Mouse (Mus musculus): ENCODE measurements around the gene Ankrd54. TPM values are rescaled to one million over a fixed set of nuclear protein-coding genes. Genes with fewer than 3 reads are reported as not detected.

Ankrd54 gene
- polyA plus RNA-seq, 1 experiment from 2014 or later = 57.7 TPM

DNA sequence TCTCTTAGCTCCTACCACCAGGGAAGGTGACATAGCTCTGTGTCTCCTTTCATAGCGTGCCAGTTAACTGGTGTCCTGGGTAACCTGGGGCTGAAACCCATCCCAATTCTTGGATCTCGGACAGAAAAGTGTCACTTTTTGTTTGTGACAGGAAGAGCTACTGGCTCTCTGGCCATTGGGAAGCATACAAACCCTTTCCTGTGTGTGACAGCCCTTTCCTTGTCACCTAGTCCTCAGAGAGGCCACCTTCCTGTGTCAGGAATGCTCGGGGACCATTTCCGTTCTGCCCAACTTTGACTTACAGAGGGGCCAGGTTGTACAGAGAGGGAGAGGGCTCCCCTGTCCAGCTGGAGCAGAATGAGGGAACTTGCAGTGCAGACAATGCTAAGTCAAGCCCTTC, 36.8 kb upstream of the Ankrd54 start:
- H3K4me1 ChIP-seq = peaks cover 37% of the 10 kb centered on the region
- H3K36me3 ChIP-seq = peaks cover 19% of the 10 kb centered on the region
- H3K27me3 ChIP-seq = no peaks in the 10 kb centered on the region
- H3K4me3 ChIP-seq = no peak overlapping the region
- H3K9me3 ChIP-seq = no peaks in the 10 kb centered on the region
- no peak overlapping the region for H3K9ac ChIP-seq
- no peak overlapping the region for H3K4me2 ChIP-seq
- WGBS = 61% methylated on average over 4 of the region's 4 CpGs
- H3K27ac ChIP-seq = peak overlapping the region; percentile 83; the same call in 1 of the 2 replicates
- no peak for ATAC-seq (ENCODE audit: insufficient number of reproducible peaks, insufficient read depth, low FRiP score, low TSS enrichment, low read depth)

DNA sequence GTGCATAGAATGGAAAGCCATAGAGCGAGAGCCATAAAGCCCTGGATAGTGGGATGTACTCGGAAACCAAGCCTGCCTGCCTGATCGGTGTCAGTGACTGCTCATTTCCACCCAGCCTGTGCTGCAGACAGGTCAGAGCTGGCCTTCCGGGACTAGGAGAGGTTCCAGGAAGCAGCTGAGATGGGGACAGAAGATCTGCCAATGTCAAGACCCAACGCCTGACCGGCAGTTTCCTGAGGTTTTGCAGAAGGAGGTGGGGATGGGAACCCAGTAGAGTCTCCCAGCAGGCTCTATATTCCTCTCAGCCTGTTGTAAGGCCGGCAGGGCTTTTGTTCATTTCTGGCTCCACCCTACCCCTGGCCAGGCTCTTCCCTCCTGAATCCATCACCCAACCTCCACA, 36.2 kb upstream of the Ankrd54 start:
- Histone ChIP-seq H3K36me3 (peaks cover 25% of the 10 kb centered on the region), H3K9ac (no peak overlapping the region), H3K27ac (peak overlapping the region; percentile 83), H3K4me1 (peaks cover 37% of the 10 kb centered on the region), H3K4me3 (no peak overlapping the region), H3K9me3 (no peaks in the 10 kb centered on the region), H3K4me2 (no peak overlapping the region), H3K27me3 (no peaks in the 10 kb centered on the region)
- ATAC-seq (ENCODE audit: insufficient number of reproducible peaks, insufficient read depth, low FRiP score, low TSS enrichment, low read depth) = no peak
- 57% methylated on average over 7 of the region's 7 CpGs for WGBS

DNA sequence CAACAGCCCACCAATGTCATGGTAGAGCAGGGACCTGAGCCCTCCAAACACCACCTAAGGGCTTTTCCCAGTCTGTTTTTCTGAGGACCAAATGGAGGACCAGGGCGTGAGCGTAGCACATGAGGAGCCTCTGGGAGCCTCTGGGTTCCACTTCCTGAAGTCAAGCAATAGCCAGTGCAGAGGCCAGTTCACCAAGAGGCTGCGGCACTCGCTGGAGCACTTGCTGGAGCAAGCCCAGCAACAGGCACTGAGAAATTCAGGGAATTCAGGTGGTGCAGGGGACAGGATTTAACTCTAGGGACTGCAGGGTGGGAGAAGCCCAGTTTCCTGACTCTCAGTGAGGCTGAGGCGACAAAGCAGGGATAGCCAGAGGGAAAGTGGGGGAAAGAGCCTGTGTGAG, 35.5 kb upstream of the Ankrd54 start:
- no peak for ATAC-seq (ENCODE audit: insufficient number of reproducible peaks, insufficient read depth, low FRiP score, low TSS enrichment, low read depth)
- WGBS = 64% methylated on average over 5 of the region's 5 CpGs
- Histone ChIP-seq H3K9me3 (no peaks in the 10 kb centered on the region), H3K36me3 (peaks cover 31% of the 10 kb centered on the region), H3K4me1 (peaks cover 37% of the 10 kb centered on the region), H3K9ac (0 out of 2 replicates have a peak overlapping the region, but pooled peaks have one; percentile 0), H3K4me2 (no peak overlapping the region), H3K4me3 (no peak overlapping the region), H3K27ac (peak overlapping the region; percentile 83), H3K27me3 (no peaks in the 10 kb centered on the region)

GRCm38 (mm10) chr15:79097611-79098025, 34.9 kb upstream of the Ankrd54 start:
- 53% methylated on average over 6 of the region's 6 CpGs for whole genome bisulfite sequencing
- H3K9ac ChIP-seq = 0 out of 2 replicates have a peak overlapping the region, but pooled peaks have one; percentile 27
- peak overlapping the region; percentile 83 for H3K27ac ChIP-seq
- peak; percentile 28; the same call in 1 of the 2 replicates for ATAC-seq (ENCODE audit: insufficient number of reproducible peaks, insufficient read depth, low FRiP score, low TSS enrichment, low read depth)
- H3K9me3 ChIP-seq = no peaks in the 10 kb centered on the region
- H3K4me1 ChIP-seq = peaks cover 37% of the 10 kb centered on the region
- H3K36me3 ChIP-seq = peaks cover 37% of the 10 kb centered on the region
- H3K4me3 ChIP-seq = no peak overlapping the region
- peak overlapping the region; percentile 23; the same call in 1 of the 2 replicates for H3K4me2 ChIP-seq
- H3K27me3 ChIP-seq = no peaks in the 10 kb centered on the region

- no peak for ATAC-seq (ENCODE audit: insufficient number of reproducible peaks, insufficient read depth, low FRiP score, low TSS enrichment, low read depth)
These were observed 34.4 kb upstream of the Ankrd54 start for GRCm38 (mm10) chr15:79097135-79097534.

GRCm38 (mm10) chr15:79096556-79096955, 33.9 kb upstream of the Ankrd54 start:
- no peak for ATAC-seq (ENCODE audit: insufficient number of reproducible peaks, insufficient read depth, low FRiP score, low TSS enrichment, low read depth)
- peaks cover 48% of the 10 kb centered on the region for H3K36me3 ChIP-seq
- H3K9me3 ChIP-seq = no peaks in the 10 kb centered on the region
- H3K4me2 ChIP-seq = no peak overlapping the region
- peaks cover 31% of the 10 kb centered on the region for H3K4me1 ChIP-seq
- WGBS = 66% methylated on average over 3 of the region's 3 CpGs
- peak overlapping the region; percentile 11; the same call in 1 of the 2 replicates for H3K9ac ChIP-seq
- no peak overlapping the region for H3K4me3 ChIP-seq
- H3K27me3 ChIP-seq = no peaks in the 10 kb centered on the region
- peak overlapping the region; percentile 36; the same call in 1 of the 2 replicates for H3K27ac ChIP-seq

More at GRCm38 (mm10) chr15:79097135-79097534, 34.4 kb upstream of the Ankrd54 start:
- H3K4me1 ChIP-seq = peaks cover 37% of the 10 kb centered on the region
- 33% methylated on average over 2 of the region's 2 CpGs for WGBS
- H3K9me3 ChIP-seq = no peaks in the 10 kb centered on the region
- 0 out of 2 replicates have a peak overlapping the region, but pooled peaks have one; percentile 23 for H3K4me2 ChIP-seq
- H3K9ac ChIP-seq = no peak overlapping the region
- no peak overlapping the region for H3K4me3 ChIP-seq
- peaks cover 42% of the 10 kb centered on the region for H3K36me3 ChIP-seq
- H3K27me3 ChIP-seq = no peaks in the 10 kb centered on the region
- H3K27ac ChIP-seq = peak overlapping the region; percentile 83

DNA sequence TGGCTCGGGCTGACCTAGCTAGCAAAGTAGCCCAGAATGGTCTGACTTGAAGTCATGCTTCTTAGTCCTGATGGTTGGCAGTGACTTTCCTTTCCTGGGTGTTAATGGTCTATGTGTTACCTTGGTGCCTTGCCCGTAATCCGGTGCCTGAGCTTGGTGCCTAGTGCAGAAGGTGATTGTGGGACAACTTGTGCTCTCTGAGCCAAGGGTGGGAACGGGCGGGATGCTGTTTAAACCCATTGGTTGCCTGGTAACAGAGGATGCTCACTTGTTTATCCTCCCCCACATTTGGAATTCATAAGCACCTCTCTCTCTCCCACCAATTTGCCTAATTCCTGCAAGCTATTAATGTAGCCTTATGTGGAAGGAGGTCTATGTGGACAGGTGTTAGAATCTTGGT, 32.8 kb upstream of the Ankrd54 start:
- no peak overlapping the region for H3K9ac ChIP-seq
- H3K36me3 ChIP-seq = peaks cover 59% of the 10 kb centered on the region

DNA sequence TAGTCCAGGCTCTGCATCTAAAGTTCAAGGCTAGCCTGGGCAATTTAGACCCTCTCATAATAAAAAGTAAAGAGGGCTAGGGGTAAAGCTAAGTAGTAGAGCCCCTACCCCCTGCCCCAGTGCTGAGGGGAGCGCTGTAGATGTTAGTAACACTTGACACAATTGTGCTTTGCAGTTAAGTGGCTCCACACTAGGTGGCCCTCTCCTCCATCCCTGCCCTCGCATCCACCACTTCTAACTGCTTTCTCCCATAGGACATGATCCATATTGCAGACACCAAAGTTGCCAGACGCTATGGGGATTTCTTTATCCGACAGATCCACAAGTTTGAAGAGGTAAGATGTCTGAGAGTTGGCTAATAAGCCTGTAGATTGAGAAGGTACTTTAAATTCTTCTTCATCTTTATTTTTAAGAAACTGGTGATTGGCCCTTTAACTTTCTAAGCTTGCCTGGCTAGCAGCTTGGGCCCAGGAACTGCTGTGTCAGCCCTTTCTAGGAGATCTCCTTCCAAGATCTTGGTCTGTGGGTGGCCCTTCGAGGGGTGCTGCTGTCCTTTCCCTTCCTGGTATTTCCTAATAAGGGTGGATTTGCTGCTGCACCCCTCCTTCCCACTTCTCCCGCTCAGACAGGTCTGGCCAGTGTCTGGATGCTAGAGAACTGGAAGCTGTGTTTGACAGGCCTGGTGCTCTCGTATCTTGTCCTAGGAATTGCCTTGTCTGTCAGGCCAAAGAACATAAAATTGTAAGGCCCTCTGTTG, 30.6 kb upstream of the Ankrd54 start:
- Histone ChIP-seq H3K4me3 (no peak overlapping the region), H3K36me3 (peaks cover 80% of the 10 kb centered on the region), H3K9me3 (no peaks in the 10 kb centered on the region), H3K4me1 (peaks cover 10% of the 10 kb centered on the region; the same call in 1 of the 2 replicates), H3K4me2 (no peak overlapping the region), H3K27ac (no peak overlapping the region), H3K27me3 (no peaks in the 10 kb centered on the region), H3K9ac (no peak overlapping the region)
- WGBS = 69% methylated on average over 7 of the region's 7 CpGs
- ATAC-seq (ENCODE audit: insufficient number of reproducible peaks, insufficient read depth, low FRiP score, low TSS enrichment, low read depth) = no peak

More for the DNA sequence above, 32.8 kb upstream of the Ankrd54 start:
- Histone ChIP-seq H3K4me2 (no peak overlapping the region), H3K4me3 (no peak overlapping the region), H3K4me1 (peaks cover 23% of the 10 kb centered on the region; the same call in 1 of the 2 replicates), H3K27ac (no peak overlapping the region), H3K9me3 (no peaks in the 10 kb centered on the region), H3K27me3 (no peaks in the 10 kb centered on the region)
- 92% methylated on average over 5 of the region's 5 CpGs for WGBS
- no peak for ATAC-seq (ENCODE audit: insufficient number of reproducible peaks, insufficient read depth, low FRiP score, low TSS enrichment, low read depth)

- 95% methylated on average over 6 of the region's 6 CpGs for WGBS
- Histone ChIP-seq H3K9ac (0 out of 2 replicates have a peak overlapping the region, but pooled peaks have one; percentile 2), H3K4me2 (no peak overlapping the region), H3K4me3 (no peak overlapping the region), H3K27me3 (no peaks in the 10 kb centered on the region), H3K36me3 (peaks cover 88% of the 10 kb centered on the region), H3K4me1 (no peaks in the 10 kb centered on the region), H3K9me3 (no peaks in the 10 kb centered on the region), H3K27ac (no peak overlapping the region)
- no peak for ATAC-seq (ENCODE audit: insufficient number of reproducible peaks, insufficient read depth, low FRiP score, low TSS enrichment, low read depth)
These were observed 29.6 kb upstream of the Ankrd54 start for GRCm38 (mm10) chr15:79092284-79092683.

- Histone ChIP-seq H3K9me3 (no peaks in the 10 kb centered on the region), H3K36me3 (peaks cover 80% of the 10 kb centered on the region), H3K4me2 (no peak overlapping the region), H3K27ac (no peak overlapping the region), H3K4me3 (no peak overlapping the region), H3K9ac (no peak overlapping the region), H3K4me1 (peaks cover 16% of the 10 kb centered on the region), H3K27me3 (no peaks in the 10 kb centered on the region)
- 95% methylated on average over 7 of the region's 7 CpGs for WGBS
- ATAC-seq (ENCODE audit: insufficient number of reproducible peaks, insufficient read depth, low FRiP score, low TSS enrichment, low read depth) = no peak
These were observed 16.9 kb upstream of the Ankrd54 start for GRCm38 (mm10) chr15:79079567-79079966.

DNA sequence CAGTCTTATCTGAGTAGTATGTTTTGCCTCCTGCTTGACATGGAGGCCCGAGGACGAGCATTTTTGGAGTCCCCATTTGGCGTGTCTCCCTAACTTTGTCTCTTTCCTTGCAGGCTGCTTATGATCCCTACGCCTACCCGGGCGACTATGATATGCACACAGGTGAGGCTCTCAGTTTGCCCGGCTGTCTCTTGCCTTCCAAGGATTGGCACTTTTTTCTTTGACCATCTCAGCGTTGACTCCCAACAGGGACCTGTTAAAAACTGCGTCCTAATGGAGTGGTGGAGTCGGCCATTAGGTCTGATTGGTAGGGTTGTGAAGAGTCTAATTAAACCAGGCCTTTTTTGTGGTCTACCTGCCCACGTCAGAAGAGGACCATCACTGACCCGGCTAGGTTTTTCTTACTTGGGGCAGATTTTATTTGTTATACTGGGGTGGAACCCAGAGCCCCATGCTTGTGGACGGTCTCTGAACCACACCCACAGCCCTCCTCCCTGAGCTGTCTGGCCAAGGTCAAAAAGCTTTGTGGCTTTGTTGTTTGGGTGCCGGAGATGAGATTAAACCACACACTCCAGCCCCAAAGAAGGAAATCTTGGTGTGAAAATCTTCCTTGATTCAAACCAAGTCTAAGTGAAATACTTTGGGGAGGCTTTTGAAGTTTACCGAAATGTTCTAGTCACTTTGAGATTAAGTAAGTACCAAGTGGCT, 13.1 kb upstream of the Ankrd54 start:
- H3K36me3 ChIP-seq = peaks cover 42% of the 10 kb centered on the region
- H3K27me3 ChIP-seq = no peaks in the 10 kb centered on the region
- no peak for ATAC-seq (ENCODE audit: insufficient number of reproducible peaks, insufficient read depth, low FRiP score, low TSS enrichment, low read depth)
- peak overlapping the region; percentile 87 for H3K9ac ChIP-seq
- peak overlapping the region; percentile 85 for H3K4me3 ChIP-seq
- peaks cover 20% of the 10 kb centered on the region for H3K4me1 ChIP-seq
- 36% methylated on average over 15 of the region's 15 CpGs for WGBS
- peak overlapping the region; percentile 93 for H3K4me2 ChIP-seq
- H3K27ac ChIP-seq = peak overlapping the region; percentile 86; the same call in 1 of the 2 replicates
- H3K9me3 ChIP-seq = no peaks in the 10 kb centered on the region
